Mouse (Mus musculus): Measurements from ENCODE around the gene Cmip. TPM values are rescaled to one million over a fixed set of nuclear protein-coding genes. Genes with fewer than 3 reads are reported as not detected.

Cmip gene
- total and polyA plus RNA-seq, 3 experiments = 17.0 to 71.8 TPM; not detected in 1

GRCm38 (mm10) chr8:117258576-117259040, 1.7 kb downstream of the Cmip start (continued):
- TF ChIP-seq UBTF (IDR thresholded peaks at IDR 0.05; ENCODE audit: borderline replicate concordance, insufficient read depth, low read depth, low read length) (0 out of 2 replicates have a peak, but pooled peaks have one; percentile 35), EP300 (IDR thresholded peaks at IDR 0.05; ENCODE audit: low read depth in 1 of 2, low read length in 2 of 2) (no peak), ZKSCAN1 (IDR thresholded peaks at IDR 0.05; ENCODE audit: low read depth, low read length) (no peak)

GRCm38 (mm10) chr8:117259431-117260001, 2.7 kb downstream of the Cmip start:
- no peak overlapping the region for H3K27ac ChIP-seq (ENCODE audit: control insufficient read depth, low read depth, low read length)

GRCm38 (mm10) chr8:117260234-117260929, 3.5 kb downstream of the Cmip start:
- no peak for DNase-seq (ENCODE audit: low read depth, low spot score)
- no peaks in the 10 kb centered on the region for H3K27me3 ChIP-seq (ENCODE audit: control insufficient read depth in 1 of 2, insufficient read depth in 2 of 2, low read length in 2 of 2)
- H3K4me1 ChIP-seq (ENCODE audit: control insufficient read depth in 1 of 2, insufficient read depth in 2 of 2, low read length in 2 of 2) = peaks cover 17 to 48% of the 10 kb centered on the region in 2 experiments
- no peaks in the 10 kb centered on the region for H3K9me3 ChIP-seq (replicated peaks; ENCODE audit: insufficient read depth, low read length)
- no peak overlapping the region for H3K4me3 ChIP-seq (ENCODE audit: control insufficient read depth in 1 of 2, insufficient read depth in 1 of 2, low read depth in 2 of 2, low read length in 2 of 2)
- TF ChIP-seq MEF2A (IDR thresholded peaks at IDR 0.05; ENCODE audit: extremely low read depth, insufficient replicate concordance, low read depth, low read length, poor library complexity, severe bottlenecking) = no peak
- no peak for TF ChIP-seq NELFE (IDR thresholded peaks at IDR 0.05; ENCODE audit: low read depth, low read length)
- no peak for TF ChIP-seq MXI1 (IDR thresholded peaks at IDR 0.05; ENCODE audit: low read depth, low read length)
- TF ChIP-seq GABPA (IDR thresholded peaks at IDR 0.05; ENCODE audit: low read depth, low read length) = no peak
- TF ChIP-seq HCFC1 (IDR thresholded peaks at IDR 0.05; ENCODE audit: low read depth, low read length) = no peak
- no peak for TF ChIP-seq MAX (IDR thresholded peaks at IDR 0.05; ENCODE audit: low read length)
- no peak for TF ChIP-seq USF1 (IDR thresholded peaks at IDR 0.05; ENCODE audit: low read depth, low read length)
- no peak for TF ChIP-seq TAL1 (IDR thresholded peaks at IDR 0.05; ENCODE audit: low read length)
- TF ChIP-seq CTCF (IDR thresholded peaks at IDR 0.05 in 2 of 3, conservative IDR thresholded peaks at IDR 0.05 in 1 of 3; ENCODE audit: control insufficient read depth in 1 of 3, insufficient read depth in 1 of 3, low read depth in 2 of 3, low read length in 3 of 3, poor library complexity in 1 of 3, severe bottlenecking in 1 of 3) = no peak
- TF ChIP-seq SIN3A (IDR thresholded peaks at IDR 0.05; ENCODE audit: low read length) = no peak
- no peak for TF ChIP-seq EP300 (IDR thresholded peaks at IDR 0.05; ENCODE audit: low read depth in 1 of 2, low read length in 2 of 2)
- no peak overlapping the region for H3K27ac ChIP-seq (ENCODE audit: control insufficient read depth, low read depth, low read length)
- no peak overlapping the region for H3K9ac ChIP-seq (ENCODE audit: control insufficient read depth, low read depth, low read length, poor library complexity, severe bottlenecking)
- H3K79me2 ChIP-seq (ENCODE audit: control insufficient read depth, insufficient read depth, low read length, poor library complexity) = peaks cover 76% of the 10 kb centered on the region
- peaks cover 0 to 36% of the 10 kb centered on the region in 2 experiments for H3K36me3 ChIP-seq (ENCODE audit: control insufficient read depth in 1 of 2, insufficient read depth in 2 of 2, low read length in 2 of 2)

More at GRCm38 (mm10) chr8:117259431-117260001, 2.7 kb downstream of the Cmip start:
- H3K4me1 ChIP-seq (ENCODE audit: control insufficient read depth in 1 of 2, insufficient read depth in 2 of 2, low read length in 2 of 2) = peaks cover 16 to 51% of the 10 kb centered on the region in 2 experiments
- no peaks in the 10 kb centered on the region for H3K27me3 ChIP-seq (ENCODE audit: control insufficient read depth in 1 of 2, insufficient read depth in 2 of 2, low read length in 2 of 2)
- no peak for TF ChIP-seq POLR2AphosphoS2 (IDR thresholded peaks at IDR 0.05; ENCODE audit: low read length)
- H3K36me3 ChIP-seq (ENCODE audit: control insufficient read depth in 1 of 2, insufficient read depth in 2 of 2, low read length in 2 of 2) = peaks cover 0 to 43% of the 10 kb centered on the region in 2 experiments; a peak in 3 of 4 replicates
- no peak for DNase-seq (ENCODE audit: low read depth, low spot score)
- peaks cover 68% of the 10 kb centered on the region for H3K79me2 ChIP-seq (ENCODE audit: control insufficient read depth, insufficient read depth, low read length, poor library complexity)
- H3K9ac ChIP-seq (ENCODE audit: control insufficient read depth, low read depth, low read length, poor library complexity, severe bottlenecking) = peak overlapping the region; percentile 97
- H3K4me3 ChIP-seq (ENCODE audit: control insufficient read depth in 1 of 2, insufficient read depth in 1 of 2, low read depth in 2 of 2, low read length in 2 of 2) = peak overlapping the region; percentile 95 to 97
- no peaks in the 10 kb centered on the region for H3K9me3 ChIP-seq (replicated peaks; ENCODE audit: insufficient read depth, low read length)

Data from MEL (cell line).